Mouse (Mus musculus): ENCODE results near the gene Gje1. TPM values are rescaled to one million over a fixed set of nuclear protein-coding genes. Genes with fewer than 3 reads are reported as not detected.

The Gje1 gene
- polyA plus RNA-seq, 1 experiment from 2014 or later, result not detected

DNA sequence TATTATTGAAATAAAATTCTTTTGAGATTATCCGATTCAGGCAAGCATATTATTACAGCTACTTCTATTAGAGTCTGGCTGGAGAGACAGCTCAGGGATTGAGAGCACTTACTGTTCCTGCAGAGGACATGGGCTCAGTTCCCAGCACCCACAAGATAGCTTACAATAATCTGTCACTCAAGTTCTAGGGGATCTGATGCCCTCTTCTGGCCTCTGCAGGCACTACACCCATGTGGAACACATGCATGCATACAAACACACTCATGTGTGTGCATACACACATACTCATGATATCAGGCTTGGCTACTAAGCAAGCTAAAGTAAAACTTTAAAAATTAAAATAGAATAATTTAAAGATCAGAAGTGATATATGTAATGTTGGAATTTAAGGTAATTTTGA, 32.4 kb downstream of the Gje1 start:
- TF ChIP-seq CTCF (IDR thresholded peaks at IDR 0.05; ENCODE audit: low read depth), result peak; percentile 46
- TF ChIP-seq EP300 (optimal IDR thresholded peaks at IDR 0.05), result no peak
- H3K27me3 ChIP-seq (ENCODE audit: control insufficient read depth, insufficient read depth, low read length), result no peaks in the 10 kb centered on the region
- no peak for DNase-seq (ENCODE audit: low spot score)

GRCm38 (mm10) chr10:14666147-14666546, 51.9 kb downstream of the Gje1 start:
- Histone ChIP-seq H3K27ac (replicated peaks) (no peak overlapping the region), H3K4me3 (ENCODE audit: low read depth, low read length) (no peak overlapping the region), H3K4me2 (replicated peaks; ENCODE audit: low read depth) (no peak overlapping the region), H3K27me3 (ENCODE audit: control insufficient read depth, insufficient read depth, low read length) (no peaks in the 10 kb centered on the region), H3K4me1 (replicated peaks; ENCODE audit: control insufficient read depth, insufficient read depth) (no peaks in the 10 kb centered on the region), H3K9ac (ENCODE audit: low read length) (no peak overlapping the region), H3K9me3 (ENCODE audit: control insufficient read depth, low read length) (no peaks in the 10 kb centered on the region), H3K36me3 (ENCODE audit: control insufficient read depth, insufficient read depth, low read length) (peaks cover 7% of the 10 kb centered on the region; the same call in 1 of the 2 replicates)
- DNase-seq (ENCODE audit: low spot score) (no peak), ATAC-seq (ENCODE audit: low FRiP score, low TSS enrichment) (no peak)
- no peak for TF ChIP-seq CTCF (IDR thresholded peaks at IDR 0.05; ENCODE audit: low read depth)
- TF ChIP-seq EP300 (optimal IDR thresholded peaks at IDR 0.05), result no peak
- 96% methylated on average over 2 of the region's 2 CpGs for WGBS

More for the DNA sequence above, 32.4 kb downstream of the Gje1 start:
- Histone ChIP-seq H3K4me2 (replicated peaks; ENCODE audit: low read depth) (no peak overlapping the region), H3K4me1 (replicated peaks; ENCODE audit: control insufficient read depth, insufficient read depth) (no peaks in the 10 kb centered on the region), H3K36me3 (ENCODE audit: control insufficient read depth, insufficient read depth, low read length) (0 out of 2 replicates have a peak, but pooled peaks cover 3% of the 10 kb centered on the region), H3K9me3 (ENCODE audit: control insufficient read depth, low read length) (no peaks in the 10 kb centered on the region), H3K27ac (replicated peaks) (no peak overlapping the region), H3K9ac (ENCODE audit: low read length) (no peak overlapping the region), H3K4me3 (ENCODE audit: low read depth, low read length) (no peak overlapping the region)
- WGBS, result 97% methylated on average over 1 of the region's 1 CpGs
- ATAC-seq (ENCODE audit: low FRiP score, low TSS enrichment), result no peak

Other genes starting within 250 kb of the Gje1 start
- 8.1 and 8.7 TPM in 2 replicates for gene Adgrg6, start 172.6 kb downstream of the Gje1 start, polyA plus RNA-seq (2015; fragmentation: Nextera tagmentation; extraction: Ambion mirVana)
- 87.5 and 95.8 TPM in 2 replicates for gene Vta1, start 12.7 kb downstream of the Gje1 start, polyA plus RNA-seq (2015; fragmentation: Nextera tagmentation; extraction: Ambion mirVana)
- gene Nmbr, start 12.6 kb downstream of the Gje1 start, polyA plus RNA-seq (2015; fragmentation: Nextera tagmentation; extraction: Ambion mirVana), result 0.07 and 0.23 TPM in 2 replicates